Mouse (Mus musculus): Measurements from ENCODE around the gene Tnfrsf14.

GRCm38 (mm10) chr4:154940156-154940555 lies 11.8 kb upstream of the Tnfrsf14 start:
- TF ChIP-seq CTCF (conservative IDR thresholded peaks at IDR 0.05; ENCODE audit: insufficient read depth, insufficient read length, low read depth, low read length): no peak
- no peak for TF ChIP-seq POLR2A (IDR thresholded peaks at IDR 0.05; ENCODE audit: low read depth, low read length)
